In genomic region chrX:6779969-6780539, GRCm38 (mm10) we compare ENCODE assay signal across 11 mouse cellular contexts. TPM values are rescaled to one million over a fixed set of nuclear protein-coding genes. Genes with fewer than 3 reads are reported as not detected.
DNase-seq lines count a peak whose midpoint lies in the region; ATAC-seq and TF ChIP-seq lines count a peak whose summit lies in the region.
"Had no signal": no experiment of that assay in that cellular context is flagged by ENCODE, and none has a peak within 500 bp of the region (broad histone marks: within the 10 kb centered on the region; RNA-seq: fewer than 3 reads in every experiment).

No protein-coding gene starts in this region.

- no peak for DNase-seq in heart, adult 8-10 months (ENCODE audit: low spot score)
- DNase-seq in right cerebral cortex, postnatal 25 days = no peak
- DNase-seq in right cerebral cortex, postnatal 14 days = no peak
- DNase-seq in gastrocnemius, adult 8-10 months (ENCODE audit: low spot score in 2 of 2) = no peak
- DNase-seq: cerebellum, adult 18-20 months; kidney, adult 18-20 months had no signal

- WGBS in heart, embryonic 15.5 days = 16% methylated on average over 16 of the region's 16 CpGs
- 25% methylated on average over 16 of the region's 16 CpGs for WGBS in forebrain, embryonic 12.5 days
- WGBS in limb, embryonic 13.5 days = 24% methylated on average over 16 of the region's 16 CpGs

- H3K9me3 ChIP-seq in heart, embryonic 15.5 days (replicated peaks) = no peaks in the 10 kb centered on the region
- H3K9me3 ChIP-seq in E14TG2a.4 (ENCODE audit: low read length) = no peaks in the 10 kb centered on the region
- no peaks in the 10 kb centered on the region for H3K9me3 ChIP-seq in forebrain, embryonic 12.5 days
- H3K9me3 ChIP-seq in limb, embryonic 13.5 days = no peaks in the 10 kb centered on the region

- peak overlapping the region; percentile 62 for H3K4me2 ChIP-seq in heart, embryonic 15.5 days
- H3K4me2 ChIP-seq in forebrain, embryonic 12.5 days = peak overlapping the region; percentile 47
- H3K4me2 ChIP-seq in limb, embryonic 13.5 days (replicated peaks) = peak overlapping the region; percentile 58

- H3K9ac ChIP-seq in heart, embryonic 15.5 days = no peak overlapping the region
- H3K9ac ChIP-seq in forebrain, embryonic 12.5 days = no peak overlapping the region
- no peak overlapping the region for H3K9ac ChIP-seq in limb, embryonic 13.5 days

- H3K27me3 ChIP-seq in heart, embryonic 15.5 days = no peaks in the 10 kb centered on the region
- H3K27me3 ChIP-seq in E14TG2a.4 (ENCODE audit: insufficient read depth, low read length) = peaks cover 39% of the 10 kb centered on the region
- peaks cover 17% of the 10 kb centered on the region for H3K27me3 ChIP-seq in forebrain, embryonic 12.5 days
- peaks cover 34% of the 10 kb centered on the region for H3K27me3 ChIP-seq in limb, embryonic 13.5 days
- H3K27me3 ChIP-seq: CH12.LX had no signal

- H3K36me3 ChIP-seq in heart, embryonic 15.5 days = no peaks in the 10 kb centered on the region
- H3K36me3 ChIP-seq in E14TG2a.4 (ENCODE audit: insufficient read depth, low read length) = no peaks in the 10 kb centered on the region
- no peaks in the 10 kb centered on the region for H3K36me3 ChIP-seq in forebrain, embryonic 12.5 days (replicated peaks)
- no peaks in the 10 kb centered on the region for H3K36me3 ChIP-seq in limb, embryonic 13.5 days

- peak overlapping the region; percentile 37 for H3K4me3 ChIP-seq in heart, embryonic 15.5 days
- peak overlapping the region; percentile 45; the same call in 1 of the 2 replicates for H3K4me3 ChIP-seq in E14TG2a.4 (replicated peaks; ENCODE audit: low read length)
- H3K4me3 ChIP-seq in forebrain, embryonic 12.5 days (replicated peaks) = peak overlapping the region; percentile 21; the same call in 1 of the 2 replicates
- H3K4me3 ChIP-seq in limb, embryonic 13.5 days = peak overlapping the region; percentile 31

- no peak overlapping the region for H3K27ac ChIP-seq in heart, embryonic 15.5 days
- H3K27ac ChIP-seq in forebrain, embryonic 12.5 days = no peak overlapping the region
- no peak overlapping the region for H3K27ac ChIP-seq in limb, embryonic 13.5 days

- ATAC-seq in heart, embryonic 15.5 days (replicated peaks; ENCODE audit: insufficient number of reproducible peaks, insufficient read depth, low FRiP score, low read depth) = no peak
- ATAC-seq in forebrain, embryonic 12.5 days (ENCODE audit: low FRiP score) = no peak; the same call in 1 of the 2 replicates
- ATAC-seq in limb, embryonic 13.5 days (ENCODE audit: low FRiP score, low read depth) = no peak

- 0 out of 2 replicates have a peak, but pooled peaks cover 5% of the 10 kb centered on the region for H3K4me1 ChIP-seq in heart, embryonic 15.5 days (replicated peaks)
- H3K4me1 ChIP-seq in E14TG2a.4 (replicated peaks; ENCODE audit: low read depth, low read length) = 0 out of 2 replicates have a peak, but pooled peaks cover 3% of the 10 kb centered on the region
- peaks cover 3% of the 10 kb centered on the region; the same call in 1 of the 2 replicates for H3K4me1 ChIP-seq in forebrain, embryonic 12.5 days
- H3K4me1 ChIP-seq in limb, embryonic 13.5 days = 0 out of 2 replicates have a peak, but pooled peaks cover 3% of the 10 kb centered on the region

- TF ChIP-seq CTCF in E14TG2a.4 (conservative IDR thresholded peaks at IDR 0.05; ENCODE audit: low read length) = no peak

RNA-seq across cellular contexts. Expression of gene Dgkk, which starts 0.9 kb away (rescaled TPM):
- 2.3 TPM in 2 replicates for polyA plus RNA-seq in heart, embryonic 15.5 days (2015; fragmentation: Nextera tagmentation; extraction: Ambion mirVana)
- total RNA-seq in heart, adult 8-10 months (2022) = under 1 TPM in 2 of 4 experiments, not detected in 2; 0.09 to 0.16 TPM
- 0.38 and 0.51 TPM in 2 replicates for polyA plus RNA-seq in forebrain, embryonic 12.5 days (2016; fragmentation: Nextera tagmentation; extraction: Ambion mirVana)
- polyA plus RNA-seq in limb, embryonic 13.5 days (2015; fragmentation: Nextera tagmentation; extraction: Ambion mirVana) = 0.41 and 0.62 TPM in 2 replicates
- total RNA-seq in gastrocnemius, adult 8-10 months (2022) = under 1 TPM in 2 of 4 experiments, not detected in 2; 0.05 TPM
